Mouse (Mus musculus) small intestine, adult 2 months (tissue): ENCODE measurements around the gene Iqce.

Experiments used
- CTCF ChIP-seq: fragments of 200-500 bp; IDR thresholded peaks from 2 replicates; pipeline ENCODE4 v1.5.1; 2012; ENCODE audit warnings: low read depth, mild to moderate bottlenecking, control low read depth, inconsistent platforms, low read length, moderate library complexity, mixed read lengths; ENCODE audit not compliant: insufficient replicate concordance, insufficient read length; ENCODE audit errors: extremely low read depth
- POLR2A ChIP-seq: fragments of 200-500 bp; IDR thresholded peaks from 2 replicates; pipeline ENCODE4 v1.6.1; 2012; ENCODE audit warnings: low read depth, mild to moderate bottlenecking, control low read depth, inconsistent platforms, low read length, moderate library complexity

DNA sequence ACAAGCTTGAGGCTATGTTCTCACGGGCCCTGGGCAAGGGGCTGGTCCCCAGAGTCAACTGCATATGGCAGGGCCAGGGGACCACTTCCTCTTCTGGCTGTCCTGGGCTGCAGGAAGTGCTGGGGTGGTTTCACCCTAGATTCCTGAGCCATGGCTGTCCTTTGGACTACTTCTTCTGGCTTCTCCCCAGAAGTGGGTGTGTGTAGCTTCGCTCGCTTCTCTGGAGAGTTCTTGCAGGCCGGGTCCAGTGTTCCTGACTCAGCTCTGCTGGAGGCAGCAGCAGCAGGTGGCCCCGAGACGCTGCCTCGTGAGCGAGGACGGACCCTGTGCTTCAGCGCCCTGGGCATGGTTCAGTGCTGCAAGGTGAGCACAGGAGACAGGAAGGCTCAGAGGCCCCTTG lies 46.2 kb upstream of the Iqce start:
- TF ChIP-seq POLR2A (no peak), CTCF (no peak)
